Mouse (Mus musculus): ENCODE results near the gene Igfbp1.
A peak's percentile ranks its signal among the peaks of the same experiment; 100 is the strongest.
"Not testable (repeated sequence)": the region's sequence is repeated elsewhere in the genome, so short reads cannot be mapped to it uniquely, and the experiment has no call there.

Igfbp1 gene

GRCm38 (mm10) chr11:7195312-7195685 is 2.3 kb upstream of the Igfbp1 start:
- DNase-seq (ENCODE audit: low spot score): no peak

DNA sequence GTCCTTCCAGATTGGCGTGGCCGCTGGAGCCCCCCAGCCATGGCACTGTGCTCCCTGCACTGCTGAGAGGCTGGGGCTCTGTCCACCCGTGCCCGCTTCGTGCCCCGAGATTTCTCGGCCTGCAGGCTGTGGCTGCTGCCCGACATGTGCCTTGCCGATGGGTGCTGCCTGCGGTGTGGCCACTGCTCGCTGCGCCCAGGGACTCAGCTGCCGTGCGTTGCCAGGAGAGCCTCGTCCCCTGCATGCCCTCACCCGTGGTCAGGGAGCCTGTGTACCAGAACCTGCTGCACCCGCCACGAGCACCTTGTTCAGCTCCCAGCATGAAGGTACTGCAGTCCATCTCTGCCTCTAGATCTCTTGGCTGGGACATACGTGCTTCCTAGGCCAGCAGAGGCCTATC is 424 bp downstream of the Igfbp1 start:
- DNase-seq (ENCODE audit: low spot score): no peak

DNA sequence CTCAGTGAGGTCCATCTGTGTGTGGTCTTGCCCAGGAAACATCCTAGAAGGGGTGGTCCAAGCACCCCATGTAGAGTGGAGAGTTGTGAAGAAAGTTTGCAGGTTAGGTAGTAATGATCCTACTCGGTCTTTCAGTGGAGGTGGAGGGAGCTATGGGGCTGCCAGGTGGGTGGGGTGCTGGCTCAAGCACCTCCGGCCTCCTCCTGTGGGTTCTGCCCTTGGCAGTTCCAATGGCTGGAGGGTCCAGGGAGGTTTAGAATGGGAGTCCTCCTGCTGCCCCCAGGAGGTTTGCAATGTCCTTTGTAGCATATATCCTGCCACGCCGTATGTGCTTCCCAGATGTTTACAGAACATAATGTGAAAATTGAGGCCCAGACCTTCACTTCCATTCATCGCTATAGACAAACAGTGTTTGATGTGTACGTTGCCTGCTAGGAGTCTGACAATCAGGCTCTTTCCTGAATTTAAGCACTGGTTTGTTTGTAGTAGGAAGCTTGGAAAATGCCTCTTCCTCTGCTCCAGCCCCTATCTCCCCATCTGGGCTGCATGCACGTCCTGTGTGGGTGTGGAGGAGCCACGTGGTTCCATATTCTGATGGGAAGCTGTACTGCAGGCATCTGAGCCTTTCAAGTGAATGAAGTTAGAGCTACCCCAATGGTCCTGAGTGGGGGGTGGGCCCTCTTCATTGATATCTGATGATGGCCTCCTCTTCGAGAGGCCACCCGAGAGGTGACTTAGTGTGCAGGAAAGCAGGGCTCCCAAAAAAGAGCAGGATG is 1.1 kb downstream of the Igfbp1 start:
- no peak for DNase-seq (ENCODE audit: low spot score)

- DNase-seq (ENCODE audit: low spot score): peak; percentile 56
Observed at GRCm38 (mm10) chr11:7199736-7200392, 2.3 kb downstream of the Igfbp1 start.

DNA sequence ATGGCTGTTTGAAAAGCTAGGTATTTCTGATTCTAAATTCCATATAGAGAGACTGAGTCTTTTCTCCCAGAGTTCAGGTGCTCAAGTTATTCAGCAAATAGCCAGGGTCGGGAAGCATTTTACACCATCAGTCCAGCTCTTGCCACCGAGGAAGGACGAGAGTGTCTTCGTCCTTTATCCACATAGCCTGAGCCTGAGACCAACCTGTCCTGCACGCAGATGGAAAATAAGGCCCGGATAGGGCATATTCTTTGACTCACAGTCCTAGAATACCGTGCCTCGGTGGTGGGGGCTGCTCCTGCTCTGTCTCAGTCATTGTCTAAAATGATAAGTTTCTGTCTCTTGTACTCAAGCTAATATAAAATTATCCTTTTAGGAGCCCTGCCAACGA is 2.8 kb downstream of the Igfbp1 start:
- DNase-seq (ENCODE audit: low spot score): no peak

DNA sequence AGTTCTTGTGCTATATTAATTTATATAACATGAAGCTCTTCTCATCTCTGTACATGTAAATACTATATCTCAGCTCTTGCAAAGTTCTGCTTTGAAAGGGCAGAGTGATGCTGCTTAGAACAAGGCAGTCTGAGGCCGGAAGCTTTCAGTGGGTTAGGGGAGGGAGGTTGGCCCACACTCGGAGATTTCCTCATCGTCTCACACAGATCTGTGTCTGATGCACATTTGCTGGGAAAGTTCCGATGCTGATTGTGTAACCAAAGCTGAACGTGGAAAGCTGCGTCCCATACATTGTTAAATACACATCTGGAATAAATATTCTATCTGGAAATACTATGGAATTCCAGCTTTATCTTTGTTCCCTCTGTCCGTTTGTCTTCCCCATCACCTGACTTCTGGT is 4.6 kb downstream of the Igfbp1 start:
- no peak for DNase-seq (ENCODE audit: low spot score)

GRCm38 (mm10) chr11:7203846-7204245 is 6.3 kb downstream of the Igfbp1 start:
- no peak for DNase-seq (ENCODE audit: low spot score)

GRCm38 (mm10) chr11:7210343-7210742 is 12.8 kb downstream of the Igfbp1 start:
- DNase-seq (ENCODE audit: low spot score): peak; percentile 75

- DNase-seq (ENCODE audit: low spot score): no peak
Observed at GRCm38 (mm10) chr11:7211211-7211610, 13.6 kb downstream of the Igfbp1 start.

DNA sequence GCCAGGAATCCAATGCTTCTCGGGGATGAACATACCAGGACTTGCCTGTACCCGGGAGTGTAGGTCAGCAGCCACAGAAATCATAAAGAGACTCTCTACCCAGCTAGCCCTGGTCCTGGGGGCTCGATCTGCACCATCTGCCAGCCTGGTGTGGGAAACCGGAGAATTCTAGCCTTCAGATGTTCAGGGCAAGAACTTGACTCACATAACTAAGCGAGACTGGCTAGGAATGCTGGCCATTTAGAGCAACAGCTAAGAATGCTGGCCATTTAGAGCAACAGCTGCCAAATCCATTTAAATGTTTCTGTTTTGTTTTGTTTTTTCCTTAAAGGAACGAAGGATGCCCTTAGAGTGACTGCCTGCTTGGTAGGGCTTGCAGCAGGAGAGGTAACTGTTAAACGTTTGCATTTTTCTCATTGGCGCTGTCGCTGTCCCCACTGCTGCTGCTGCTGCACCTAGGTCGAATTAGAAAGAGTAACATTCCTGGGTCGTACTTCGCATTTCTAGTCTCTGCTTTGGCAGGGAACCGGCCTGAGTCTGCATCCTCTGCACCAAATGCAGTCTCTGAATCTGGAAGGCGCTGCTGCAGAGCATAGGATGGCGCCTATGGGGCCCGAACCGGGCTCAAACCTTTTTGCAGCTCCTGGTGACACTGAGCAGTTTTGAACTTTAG is 14.7 kb downstream of the Igfbp1 start:
- no peak for DNase-seq (ENCODE audit: low spot score)

DNA sequence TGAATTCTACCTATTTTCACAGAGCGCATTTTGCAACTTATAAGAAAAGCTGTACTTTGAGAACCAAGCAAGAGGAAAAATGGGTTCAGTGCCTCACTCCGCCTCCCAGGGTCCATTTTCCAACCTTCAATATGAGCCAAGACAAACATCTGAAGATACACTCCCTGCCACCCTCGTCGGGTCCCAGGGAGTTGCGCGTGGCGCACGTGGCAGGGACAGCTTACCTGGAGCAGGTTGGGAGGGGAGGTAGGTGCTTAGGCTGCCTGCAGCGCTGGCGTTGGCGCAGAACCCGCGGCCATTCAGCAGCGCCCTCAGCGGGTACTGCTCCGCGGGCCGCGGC is 15.5 kb downstream of the Igfbp1 start:
- no peak for DNase-seq (ENCODE audit: low spot score)

GRCm38 (mm10) chr11:7213501-7214341 is 16.1 kb downstream of the Igfbp1 start, which contains the start of gene Igfbp3:
Igfbp3 (minus strand) TSS chr11:7213923.
- DNase-seq (ENCODE audit: low spot score): peak; percentile 25

DNA sequence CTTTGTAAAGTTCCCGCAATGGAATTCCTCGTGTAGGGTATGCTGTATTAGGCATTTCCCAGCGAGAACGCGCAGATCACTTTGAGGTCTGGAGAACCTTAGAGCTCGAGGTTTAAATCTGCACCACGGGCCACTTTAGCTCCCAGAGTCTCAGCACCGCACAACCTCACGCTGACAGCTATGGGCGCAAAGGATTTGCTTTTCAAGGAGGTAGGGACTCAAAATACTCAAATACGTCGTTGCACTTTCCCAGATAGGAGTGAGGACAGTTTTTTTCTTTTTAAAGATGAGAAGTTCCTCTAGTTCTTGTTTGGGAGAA is 16.7 kb downstream of the Igfbp1 start:
- DNase-seq (ENCODE audit: low spot score): no peak

GRCm38 (mm10) chr11:7214761-7215160 is 17.2 kb downstream of the Igfbp1 start:
- DNase-seq (ENCODE audit: low spot score): peak; percentile 29

GRCm38 (mm10) chr11:7215703-7216102 is 18.1 kb downstream of the Igfbp1 start:
- DNase-seq (ENCODE audit: low spot score): peak; percentile 70

DNA sequence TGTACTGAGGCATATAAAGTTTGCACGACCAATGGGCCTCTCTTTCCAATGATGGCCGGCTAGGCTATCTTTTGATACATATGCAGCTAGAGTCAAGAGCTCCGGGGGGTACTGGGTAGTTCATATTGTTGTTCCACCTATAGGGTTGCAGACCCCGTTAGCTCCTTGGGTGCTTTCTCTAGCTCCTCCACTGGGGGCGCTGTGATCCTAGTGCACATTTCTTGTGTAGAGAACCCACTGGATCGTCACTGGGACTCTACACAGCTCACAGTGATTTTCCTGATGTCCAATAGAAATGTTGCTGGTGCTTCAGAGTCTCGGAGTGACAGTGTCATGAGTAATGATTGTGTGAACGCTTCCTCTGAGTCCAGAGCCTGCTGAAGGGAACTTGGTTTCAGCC is 24.2 kb downstream of the Igfbp1 start:
- DNase-seq (ENCODE audit: low spot score): not testable (repeated sequence)

GRCm38 (mm10) chr11:7226200-7226599 is 28.6 kb downstream of the Igfbp1 start:
- DNase-seq (ENCODE audit: low spot score): no peak

- DNase-seq (ENCODE audit: low spot score): no peak
Observed at GRCm38 (mm10) chr11:7226810-7227550, 29.4 kb downstream of the Igfbp1 start.

DNA sequence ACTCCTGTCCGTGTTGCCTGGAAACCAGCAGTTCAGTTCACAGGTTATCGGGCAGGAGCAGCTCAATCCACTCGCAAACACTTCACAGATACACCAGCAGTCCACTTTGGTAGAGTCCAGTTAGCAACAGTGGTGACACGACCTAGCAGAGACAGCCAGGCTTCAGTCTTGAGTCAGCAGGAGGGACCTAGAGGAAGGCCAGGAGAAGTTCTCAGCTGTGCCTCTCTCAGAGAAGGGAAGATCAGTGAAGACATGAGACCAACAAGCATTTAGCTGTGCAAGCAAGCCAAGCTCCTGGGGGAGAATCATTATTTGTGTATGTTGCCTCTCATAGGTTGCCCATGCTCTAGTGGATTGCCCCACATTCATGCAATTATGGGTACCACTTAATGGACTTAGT is 30.5 kb downstream of the Igfbp1 start:
- no peak for DNase-seq (ENCODE audit: low spot score)

- DNase-seq (ENCODE audit: low spot score): no peak
Observed at GRCm38 (mm10) chr11:7230000-7230399, 32.4 kb downstream of the Igfbp1 start.

- no peak for DNase-seq (ENCODE audit: low spot score)
Observed at GRCm38 (mm10) chr11:7231958-7232357, 34.4 kb downstream of the Igfbp1 start.

DNA sequence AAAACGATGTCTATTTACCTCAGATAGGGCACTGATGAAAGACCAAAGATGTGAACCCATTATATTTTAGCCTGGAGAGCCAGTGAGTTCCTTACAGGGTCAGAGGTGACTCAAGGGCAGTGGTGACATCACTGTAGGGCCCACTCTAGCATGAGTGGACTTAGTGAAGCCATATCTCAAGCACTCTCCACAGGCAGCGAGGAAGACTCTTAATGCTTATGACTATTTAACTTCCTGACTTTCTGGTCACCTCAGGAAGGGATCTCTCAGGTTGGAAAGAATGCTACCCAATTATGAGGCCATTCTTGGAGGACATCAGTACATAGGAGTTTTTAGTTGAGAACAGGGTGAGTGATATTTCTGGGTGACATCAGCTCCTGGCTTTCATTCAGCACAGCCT is 35.8 kb downstream of the Igfbp1 start:
- no peak for DNase-seq (ENCODE audit: low spot score)
